Mouse (Mus musculus) left cerebral cortex, postnatal 10 days (tissue): Measurements from ENCODE around the gene Atg10. TPM values are rescaled to one million over a fixed set of nuclear protein-coding genes. Genes with fewer than 3 reads are reported as not detected.
"Not testable (repeated sequence)": the region's sequence is repeated elsewhere in the genome, so short reads cannot be mapped to it uniquely, and the experiment has no call there.

Experiments used
- DNase-seq, 2 experiments: peaks; one replicate each; pipeline ENCODE4 v3.0.0; 2021 to 2022; ENCODE audit warnings: low spot score in 2 of 2, mixed read lengths in 1 of 2; ENCODE audit errors: extremely low spot score in 1 of 2
- intact Hi-C: fragments of 180-260 bp; cut with DNase I; formaldehyde crosslinking; loops from one replicate; pipeline ENCODE4 v1.15.1; 2025
- total RNA-seq, 2 experiments: library from RNA; stranded (reverse); gene quantifications; 2 replicates each; pipeline ENCODE4 v1.2.3; 2021

Atg10 gene
- total RNA-seq, 2 experiments from 2014 or later: 11.9 to 14.8 TPM

DNA sequence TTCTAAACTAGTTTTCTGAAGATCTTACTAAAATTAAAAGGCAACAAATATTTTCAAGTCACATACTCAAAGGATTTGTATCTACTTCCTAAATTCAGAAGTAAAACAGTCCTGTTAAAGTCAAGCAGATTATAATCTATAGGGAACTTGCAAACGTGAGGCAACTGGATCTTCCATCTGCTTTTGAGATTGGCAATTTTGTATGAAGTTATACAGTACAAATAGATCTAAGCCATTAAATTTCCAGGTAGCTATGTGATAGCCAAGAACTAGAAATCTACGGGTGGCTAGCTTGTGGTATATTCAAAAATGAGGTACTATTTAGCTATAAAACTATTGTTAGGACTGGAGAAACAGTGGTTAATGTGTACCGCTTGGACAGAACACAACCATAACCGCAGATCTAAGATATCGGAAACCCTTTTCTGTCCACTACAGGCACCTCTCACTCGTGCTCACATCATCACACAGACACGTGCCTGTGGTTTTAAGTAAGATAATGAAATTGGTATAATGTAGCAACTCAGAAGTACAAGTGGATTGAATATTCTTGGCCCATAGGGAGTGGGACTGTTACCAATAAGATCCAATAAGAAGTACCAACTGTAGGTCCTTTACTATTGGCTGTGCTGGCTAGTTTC, 297.5 kb downstream of the Atg10 start:
- intact Hi-C loops: no loop called here
- no peak for DNase-seq

DNA sequence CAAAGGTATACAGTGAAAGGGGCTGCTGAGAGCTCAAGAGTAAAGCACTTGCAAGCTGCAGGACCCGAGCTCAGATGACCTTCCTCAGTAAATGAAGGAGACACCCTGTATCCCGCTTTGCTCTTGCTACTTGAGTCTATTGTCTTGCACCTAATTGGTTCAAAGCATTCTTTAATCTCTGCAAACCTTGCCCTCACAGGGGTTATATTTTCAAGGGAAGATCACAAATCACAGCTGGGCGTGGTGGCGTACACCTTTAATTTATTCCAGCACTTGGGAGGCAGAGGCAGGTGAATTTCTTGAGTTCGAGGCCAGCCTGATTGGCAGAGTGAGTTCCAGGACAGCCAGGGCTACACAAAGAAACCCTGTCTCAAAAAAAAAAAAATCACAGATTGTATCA, 298.6 kb downstream of the Atg10 start:
- DNase-seq: no peak
- intact Hi-C loops: no loop called here

DNA sequence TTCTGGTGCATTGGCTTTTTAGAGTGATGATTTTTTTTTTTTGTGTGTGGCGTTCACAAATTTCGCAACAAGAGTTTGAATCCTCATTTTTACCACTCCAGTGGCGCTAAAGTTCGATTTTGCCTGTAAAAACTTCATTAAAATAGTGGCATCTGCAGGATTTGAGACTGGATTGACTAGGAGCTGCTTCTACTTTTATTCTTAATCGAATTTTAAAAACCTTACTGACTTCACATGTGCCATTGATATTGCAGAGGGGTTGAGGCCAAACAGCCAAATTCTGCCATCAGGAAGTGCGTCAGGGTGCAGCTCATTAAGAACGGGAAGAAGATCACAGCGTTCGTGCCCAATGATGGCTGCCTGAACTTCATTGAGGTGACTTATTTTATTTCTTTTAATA, 299.7 kb downstream of the Atg10 start:
- no peak for DNase-seq
- intact Hi-C loops: no loop called here

DNA sequence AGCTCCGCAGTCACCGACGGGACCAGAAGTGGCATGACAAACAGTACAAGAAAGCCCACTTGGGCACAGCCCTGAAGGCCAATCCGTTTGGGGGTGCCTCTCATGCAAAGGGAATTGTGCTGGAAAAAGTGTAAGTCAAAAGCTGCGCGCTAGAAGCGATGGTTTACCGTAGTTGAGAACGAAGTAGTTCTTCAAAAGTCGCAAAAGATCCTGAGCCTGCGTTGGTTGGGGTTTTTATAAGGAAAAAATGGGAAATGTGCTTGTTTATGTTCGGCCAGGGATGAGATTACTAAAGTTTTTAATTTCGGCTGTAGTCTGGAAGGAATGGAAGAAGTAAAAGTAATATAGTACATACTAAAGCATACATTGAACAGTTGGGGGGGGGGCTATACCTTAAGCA, 300.2 kb downstream of the Atg10 start:
- DNase-seq, intact Hi-C loops: not testable (repeated sequence)

DNA sequence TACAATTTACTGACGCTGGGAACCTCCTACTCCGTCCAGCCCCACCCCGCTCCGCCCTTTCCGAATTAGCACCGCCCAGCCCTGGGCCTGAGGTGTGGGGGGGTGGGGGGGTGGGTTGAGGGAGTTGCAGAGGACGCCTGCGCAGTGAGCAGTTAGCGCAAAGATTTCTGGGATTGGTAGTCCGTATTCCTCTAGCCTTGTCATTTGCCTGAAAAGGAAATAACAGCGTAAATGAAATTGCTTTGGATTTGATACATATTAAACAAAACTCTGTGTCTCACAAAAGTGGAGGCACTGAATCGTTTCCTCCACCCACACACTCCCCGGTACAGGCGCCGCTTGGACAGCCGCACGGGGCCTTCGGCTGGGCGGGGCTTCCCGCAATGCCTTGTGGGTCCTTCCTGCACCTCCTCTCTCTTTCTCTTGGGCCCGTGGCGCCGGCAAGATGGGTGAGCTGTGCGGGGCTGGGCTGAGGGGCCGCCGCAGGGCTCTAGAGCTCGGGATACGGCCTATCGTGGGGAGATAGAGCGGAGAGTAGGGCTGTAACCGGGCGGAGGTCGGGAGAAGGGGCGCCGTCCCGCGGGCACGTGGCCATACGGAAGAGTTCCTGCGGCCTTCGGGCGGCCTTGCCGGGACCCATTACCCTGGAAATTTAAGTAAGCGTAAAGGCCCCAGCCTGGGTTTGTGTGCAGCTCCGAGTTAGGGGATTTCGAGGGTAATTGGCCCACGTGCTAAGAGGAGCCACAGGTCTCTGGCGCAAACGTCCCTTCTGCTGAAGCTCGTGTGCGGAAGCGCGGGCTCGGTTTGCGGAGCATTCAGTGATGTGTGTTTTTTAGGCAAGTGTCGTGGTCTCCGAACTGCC, 300.8 kb downstream of the Atg10 start, which contains the start of gene Rps23:
Gene Rps23 (plus strand): TSS at position 208 of the 862 bp plus-strand sequence.
- intact Hi-C loops: no loop called here

DNA sequence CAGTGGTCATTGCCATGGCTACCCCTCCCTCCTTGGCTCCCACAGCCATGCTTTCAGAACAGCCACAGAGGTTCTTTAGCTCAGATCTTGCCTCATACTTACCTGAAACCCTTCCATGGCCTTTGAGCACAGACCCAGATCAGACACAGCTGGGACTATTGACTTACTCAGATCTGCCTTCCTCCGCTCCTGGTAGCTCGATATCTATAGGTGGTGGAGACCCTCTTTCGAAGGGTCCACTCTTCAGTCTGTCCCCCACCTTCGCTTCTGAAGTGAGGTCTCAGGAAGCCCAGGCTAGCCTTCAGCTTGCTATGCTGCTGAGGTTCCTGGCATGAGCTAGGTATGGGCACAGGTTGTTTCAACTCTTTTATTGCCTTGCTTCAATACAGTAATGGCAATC, 309.0 kb downstream of the Atg10 start:
- DNase-seq: no peak
- intact Hi-C loops: no loop called here

More for the DNA sequence above, 300.8 kb downstream of the Atg10 start, which contains the start of gene Rps23:
- peak; percentile 79 to 92 for DNase-seq

DNA sequence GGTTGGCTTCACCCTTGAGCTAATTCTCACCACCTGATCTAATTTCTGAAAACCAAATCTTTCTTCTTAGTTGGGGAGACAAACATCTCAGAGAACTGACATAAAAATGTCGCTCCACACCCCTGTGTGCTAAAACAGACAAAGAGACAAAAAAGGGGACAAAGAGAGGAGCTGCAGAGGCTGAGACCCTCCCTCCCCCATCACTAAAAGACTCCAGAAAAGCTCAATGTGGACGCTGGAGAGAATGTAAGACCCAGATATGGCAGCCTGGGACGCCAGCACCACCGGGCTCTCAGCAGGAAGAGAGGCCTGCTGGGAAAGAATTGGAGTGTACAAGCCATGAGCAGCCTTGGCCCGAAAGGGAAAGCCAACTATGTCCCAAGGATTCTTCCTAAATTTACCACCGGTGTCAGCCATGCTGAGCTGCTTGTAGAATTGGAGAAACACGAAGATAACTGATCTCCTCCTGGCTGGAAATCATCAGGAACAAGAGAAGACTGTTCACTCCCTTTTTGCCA, 310.0 kb downstream of the Atg10 start:
- intact Hi-C loops: no loop called here
- DNase-seq: no peak

DNA sequence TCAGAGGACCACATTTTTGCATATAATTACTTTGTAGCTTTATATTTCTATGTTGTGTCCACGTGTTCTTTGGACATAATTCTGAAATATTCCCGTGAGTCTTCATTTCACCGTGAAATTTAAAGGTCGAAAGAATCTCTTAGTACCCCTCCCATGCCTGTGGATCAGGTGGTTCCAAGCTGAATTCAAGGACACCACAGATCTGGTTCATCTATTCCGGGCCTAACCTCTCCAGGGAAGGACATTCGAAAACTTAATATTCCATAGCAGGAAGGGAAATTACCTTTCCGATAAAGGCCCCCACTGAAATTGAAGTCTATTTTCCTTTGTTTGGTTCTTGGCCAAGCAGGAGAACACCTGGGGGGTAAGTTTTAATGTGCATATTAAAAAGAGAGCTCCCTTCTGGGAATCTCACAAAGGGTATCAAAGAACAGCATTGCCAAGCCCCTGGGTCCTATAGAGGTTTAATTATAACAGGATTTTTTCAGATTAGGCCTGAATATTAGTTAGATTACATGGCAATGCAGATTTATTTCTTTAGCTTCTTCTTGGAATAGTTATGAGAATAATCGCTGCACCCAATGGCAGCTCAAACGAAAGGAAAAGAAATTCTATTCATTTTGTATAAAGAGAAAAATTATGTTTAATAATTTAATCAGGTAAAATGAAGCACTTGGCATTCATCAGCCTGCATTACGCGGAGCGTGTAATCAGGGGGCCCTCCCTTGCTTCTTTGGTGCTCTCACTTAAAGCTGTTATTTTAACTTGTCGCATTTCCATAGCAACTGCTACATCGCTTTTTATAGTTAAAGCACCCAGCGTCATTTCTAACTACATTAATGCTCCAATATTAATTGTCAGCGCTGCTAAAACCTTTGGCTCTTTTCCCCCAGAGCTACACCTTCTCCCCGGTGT, 310.8 kb downstream of the Atg10 start:
- DNase-seq: peak in 1 of 2 experiments; percentile 40
- intact Hi-C loops: no loop called here

DNA sequence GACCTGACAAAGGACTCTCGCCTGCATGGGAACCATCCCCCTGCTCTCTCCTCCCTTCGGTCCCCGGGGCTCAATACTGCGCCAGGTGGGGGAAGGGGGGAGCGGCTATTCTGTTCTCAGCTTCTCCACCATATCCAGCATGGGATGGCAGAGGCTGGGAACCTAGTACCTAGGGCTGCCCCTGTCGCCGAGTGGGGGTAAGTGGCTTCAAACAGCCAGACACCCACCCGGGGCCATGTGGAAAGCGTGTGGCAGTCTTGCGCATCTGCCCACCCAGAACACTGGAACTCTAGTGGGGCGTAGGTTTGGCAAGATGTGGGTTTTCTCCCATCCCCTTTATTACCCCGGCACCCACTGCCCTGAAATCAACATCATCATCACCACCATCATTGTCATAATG, 316.4 kb downstream of the Atg10 start:
- DNase-seq: no peak
- intact Hi-C loops: no loop called here

DNA sequence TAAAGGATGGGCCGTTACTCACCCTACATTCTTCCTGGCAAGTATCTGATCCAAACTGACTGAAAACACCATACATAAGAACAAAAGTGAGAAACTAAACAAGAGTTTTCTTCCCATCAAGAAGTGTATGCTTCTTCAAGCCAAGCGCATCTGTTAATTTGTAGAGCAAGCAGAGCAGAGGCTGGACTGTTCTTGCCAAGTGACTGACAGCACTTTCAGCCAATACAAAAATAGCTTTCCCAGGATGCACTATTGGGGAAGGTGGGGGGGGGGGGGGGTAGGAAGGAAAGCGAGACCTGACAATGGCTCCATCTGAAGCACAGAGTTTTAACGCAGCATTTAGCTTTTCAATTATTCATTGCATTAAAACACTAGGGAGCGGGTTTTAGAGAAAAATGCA, 318.6 kb downstream of the Atg10 start, which contains the start of gene Atp6ap1l:
Gene Atp6ap1l (minus strand): TSS at position 180 of the 400 bp plus-strand sequence.
- intact Hi-C loops: no loop called here
- DNase-seq: no peak

DNA sequence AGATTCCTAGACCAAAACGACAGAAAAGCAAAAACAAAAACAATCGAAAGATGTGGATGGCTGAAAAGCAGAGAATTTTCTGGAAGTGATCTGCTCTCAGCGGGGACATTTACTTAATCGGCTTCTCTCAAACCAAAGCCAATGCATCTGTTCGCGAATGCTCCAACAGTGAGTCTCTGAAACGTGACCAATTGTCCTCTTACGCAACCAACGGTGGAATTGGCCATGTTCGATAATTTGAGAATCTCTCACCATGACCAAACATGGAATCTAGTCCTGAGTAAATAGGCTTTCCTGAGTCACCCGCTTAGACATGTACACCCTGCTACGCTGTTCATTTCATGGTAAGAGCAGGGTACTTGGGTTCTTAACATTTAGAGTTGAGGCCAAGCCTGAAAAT, 326.9 kb downstream of the Atg10 start:
- DNase-seq: no peak
- intact Hi-C loops: no loop called here

DNA sequence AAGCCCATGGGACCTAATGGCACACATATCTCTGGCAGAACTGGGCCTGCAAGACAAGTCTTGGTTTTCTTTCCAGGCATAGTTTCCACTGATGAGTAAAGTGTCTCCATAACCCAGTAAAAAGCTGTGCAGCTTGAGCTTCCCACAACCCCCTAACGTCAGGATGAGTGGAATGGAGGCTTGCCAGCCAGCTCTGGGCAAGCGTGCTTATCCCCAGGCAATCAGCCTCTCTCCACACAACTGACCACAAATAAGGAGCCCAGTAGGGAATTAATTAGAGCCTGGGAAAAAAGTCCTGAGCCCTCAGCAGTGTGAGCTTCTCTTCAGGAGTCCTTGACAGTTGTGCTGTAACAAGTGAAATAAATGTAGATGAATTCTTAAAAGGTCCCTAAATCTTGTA, 327.7 kb downstream of the Atg10 start:
- intact Hi-C loops: no loop called here

DNA sequence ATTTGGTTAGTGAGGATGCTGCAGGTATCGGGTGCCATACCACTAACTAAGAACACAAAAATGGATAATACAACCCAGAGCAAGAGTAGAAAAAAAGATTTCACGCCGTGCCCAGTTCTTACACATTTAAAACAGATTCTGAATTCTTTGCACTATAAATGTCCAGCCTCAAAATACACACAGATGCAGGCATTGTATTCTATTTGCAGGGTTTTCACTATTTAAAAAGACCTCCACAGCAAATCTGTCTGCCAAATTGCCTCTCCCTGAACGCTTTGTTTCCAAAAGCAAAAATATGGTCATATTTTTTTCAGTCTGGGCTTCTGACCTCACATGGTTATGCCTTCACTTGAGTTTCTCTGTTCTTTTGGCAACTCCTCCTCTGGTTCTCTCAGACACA, 328.9 kb downstream of the Atg10 start:
- DNase-seq: no peak

More for the DNA sequence above, 327.7 kb downstream of the Atg10 start:
- peak; percentile 50 to 64 for DNase-seq

DNA sequence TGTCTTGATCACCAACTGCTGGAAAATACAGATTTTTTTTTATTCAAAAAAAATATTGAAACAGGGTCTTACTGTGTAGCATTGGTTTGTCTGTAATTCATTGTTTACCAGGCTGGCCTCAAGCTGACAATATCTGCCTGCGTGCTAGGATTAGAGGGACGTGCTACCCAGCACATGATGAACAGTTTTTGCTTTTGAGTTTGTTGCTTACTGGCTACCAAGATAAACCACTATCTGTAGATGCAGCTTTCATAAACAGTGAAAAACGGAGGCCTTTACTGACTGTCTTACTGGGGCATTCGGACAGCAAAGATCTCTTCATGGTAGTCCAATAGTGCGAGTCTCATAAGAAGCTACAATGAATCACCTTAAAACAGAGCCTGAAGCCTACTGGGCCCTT, 333.7 kb downstream of the Atg10 start:
- intact Hi-C loops: no loop called here

More for the DNA sequence above, 328.9 kb downstream of the Atg10 start:
- intact Hi-C loops: no loop called here

DNA sequence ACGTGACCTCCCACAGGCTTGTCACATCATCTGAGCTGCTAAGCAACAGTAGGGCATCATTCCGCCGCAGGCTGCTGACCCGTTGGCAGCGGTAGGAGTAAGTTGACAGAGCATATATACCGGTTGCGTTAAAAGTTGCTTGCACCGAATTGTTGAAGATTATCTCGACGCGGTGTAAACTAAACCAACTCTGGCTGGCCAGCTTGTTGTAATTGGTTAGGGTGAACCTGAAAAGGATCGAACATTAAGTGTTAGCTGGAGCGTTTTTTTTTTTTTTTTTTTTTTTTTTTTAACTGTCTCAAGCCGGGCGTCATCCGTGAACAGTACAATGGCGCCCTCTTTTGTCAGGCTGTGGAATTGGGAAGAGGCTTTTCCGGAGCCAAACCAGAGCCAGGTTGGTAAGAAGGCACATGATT, 337.2 kb downstream of the Atg10 start:
- peak; percentile 75 to 79 for DNase-seq
- intact Hi-C loops: loop anchor here (5.0 to 10.0 kb wide), 3 partner anchors 1142 to 1332 kb away; partner anchors contain the start of gene Vcan

More for the DNA sequence above, 333.7 kb downstream of the Atg10 start:
- DNase-seq: no peak

DNA sequence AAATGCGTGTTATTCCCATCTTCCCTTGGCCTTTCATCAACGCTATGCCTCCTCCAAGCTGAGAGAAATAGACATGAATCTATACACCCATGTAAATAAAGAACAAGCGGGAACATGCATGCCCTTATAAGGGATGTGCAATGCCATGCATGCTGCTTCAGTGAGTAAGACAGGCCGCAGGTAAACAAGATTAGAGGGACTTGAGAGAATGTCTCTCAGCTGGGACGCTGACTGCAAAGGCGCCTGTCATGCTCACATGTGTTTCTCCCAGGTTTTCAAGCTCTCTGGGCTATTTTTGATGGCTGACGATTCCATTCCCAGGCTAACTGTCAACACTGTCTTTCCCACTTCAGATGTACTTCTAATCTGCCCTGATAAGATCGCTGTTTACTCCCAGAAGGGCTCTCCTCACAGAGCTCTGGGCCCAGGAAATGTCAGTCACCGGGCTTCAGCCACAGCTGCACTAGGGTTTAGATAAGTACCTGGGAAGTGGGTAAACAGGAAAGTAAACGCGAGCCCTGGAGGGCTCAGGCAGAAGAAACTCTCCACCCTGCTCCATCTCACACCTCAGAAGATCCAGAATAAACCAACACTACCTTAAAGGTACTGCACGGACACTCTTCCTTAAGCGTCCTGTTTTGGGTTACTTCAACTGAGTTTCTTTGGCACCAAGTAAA, 337.8 kb downstream of the Atg10 start:
- DNase-seq: no peak
- intact Hi-C loops: loop anchor here (5.0 to 10.0 kb wide), 3 partner anchors 1141 to 1331 kb away; partner anchors contain the start of gene Vcan
